Mouse (Mus musculus) CH12.LX (cell line): Measurements from ENCODE around the gene Adamts16. TPM values are rescaled to one million over a fixed set of nuclear protein-coding genes. Genes with fewer than 3 reads are reported as not detected.

Experiments
- DNase-seq: peaks from one replicate; pipeline ENCODE4 v3.0.0-alpha.2; 2013; ENCODE audit errors: extremely low read depth
- H3K27ac ChIP-seq: 2 replicates; pipeline ENCODE4 v1.5.1; 2012; ENCODE audit warnings: low read depth, mild to moderate bottlenecking, control low read depth, moderate library complexity; ENCODE audit not compliant: insufficient read depth
- H3K27me3 ChIP-seq: replicated peaks from 2 replicates; pipeline ENCODE3; 2012; ENCODE audit warnings: inconsistent platforms
- H3K36me3 ChIP-seq, 2 experiments: replicated peaks in 1 of 2; 2 replicates each; pipeline versions ENCODE3 to v1.6.1; 2012; ENCODE audit warnings: inconsistent platforms in 1 of 2, low read length in 1 of 2, mild to moderate bottlenecking in 1 of 2, mixed read lengths in 1 of 2, moderate library complexity in 1 of 2; ENCODE audit not compliant: control insufficient read depth in 1 of 2, insufficient read depth in 1 of 2
- H3K4me1 ChIP-seq, 2 experiments: 2 replicates each; pipeline ENCODE4 v1.6.1; 2012; ENCODE audit warnings: inconsistent platforms in 1 of 2, moderate library complexity in 1 of 2; ENCODE audit not compliant: insufficient read depth in 2 of 2, control insufficient read depth in 1 of 2
- H3K4me2 ChIP-seq: 2 replicates; pipeline ENCODE4 v1.6.1; 2012; ENCODE audit warnings: low read depth, mild to moderate bottlenecking, control low read depth; ENCODE audit not compliant: poor library complexity, insufficient read depth, severe bottlenecking
- H3K4me3 ChIP-seq, 3 experiments: fragments of 150-350 bp in 1 of 3; sonication (generic) in 1 of 3; replicated peaks in 1 of 3; 2 replicates each; pipeline versions ENCODE3 to v1.5.1; 2011 to 2012; ENCODE audit warnings: low read depth in 2 of 3, low read length in 2 of 3, mild to moderate bottlenecking in 2 of 3, moderate library complexity in 2 of 3, control low read depth in 1 of 3, improper control_type of control experiment in 1 of 3, inconsistent platforms in 1 of 3, mixed read lengths in 1 of 3; ENCODE audit not compliant: poor library complexity in 1 of 3
- H3K79me2 ChIP-seq: replicated peaks from 2 replicates; pipeline ENCODE4 v1.6.1; 2012; ENCODE audit warnings: mild to moderate bottlenecking, moderate library complexity; ENCODE audit not compliant: control insufficient read depth, poor library complexity, insufficient read depth, severe bottlenecking; ENCODE audit errors: extremely low read depth
- H3K9ac ChIP-seq: 2 replicates; pipeline ENCODE4 v1.6.1; 2012; ENCODE audit warnings: low read depth, mild to moderate bottlenecking, control low read depth, moderate library complexity; ENCODE audit not compliant: insufficient read depth
- H3K9me3 ChIP-seq: replicated peaks from 2 replicates; pipeline ENCODE3; 2012; ENCODE audit warnings: low read length, inconsistent platforms, mixed read lengths
- CHD2 ChIP-seq: IDR thresholded peaks from 2 replicates; pipeline ENCODE4 v1.6.1; 2011; ENCODE audit warnings: low read length, improper control_type of control experiment
- E2F4 ChIP-seq: IDR thresholded peaks from 2 replicates; pipeline ENCODE4 v1.6.1; 2011; ENCODE audit warnings: low read depth, low read length, improper control_type of control experiment; ENCODE audit not compliant: insufficient replicate concordance
- EP300 ChIP-seq: IDR thresholded peaks from 2 replicates; pipeline ENCODE4 v1.6.1; 2011; ENCODE audit warnings: low read length, improper control_type of control experiment
- ETS1 ChIP-seq: conservative IDR thresholded peaks from 2 replicates; pipeline ENCODE4 v1.6.1; 2012; ENCODE audit warnings: low read depth, mild to moderate bottlenecking, inconsistent platforms, low read length, improper control_type of control experiment, moderate library complexity
- JUND ChIP-seq: conservative IDR thresholded peaks from 2 replicates; pipeline ENCODE4 v1.6.1; 2011; ENCODE audit warnings: low read depth, low read length, improper control_type of control experiment
- KAT2A ChIP-seq: IDR thresholded peaks from 2 replicates; pipeline ENCODE4 v1.6.1; 2012; ENCODE audit warnings: low read length, improper control_type of control experiment, inconsistent platforms; ENCODE audit not compliant: insufficient replicate concordance
- MAFK ChIP-seq: IDR thresholded peaks from 2 replicates; pipeline ENCODE4 v1.6.1; 2011; ENCODE audit warnings: low read length, improper control_type of control experiment; ENCODE audit not compliant: insufficient replicate concordance
- MXI1 ChIP-seq: IDR thresholded peaks from 2 replicates; pipeline ENCODE4 v1.6.1; 2011; ENCODE audit warnings: mild to moderate bottlenecking, low read depth, low read length, improper control_type of control experiment
- NRF1 ChIP-seq: IDR thresholded peaks from 2 replicates; pipeline ENCODE4 v1.6.1; 2014; ENCODE audit warnings: low read depth, mild to moderate bottlenecking, inconsistent platforms, low read length, improper control_type of control experiment, moderate library complexity
- PAX5 ChIP-seq: IDR thresholded peaks from 2 replicates; pipeline ENCODE4 v1.6.1; 2012; ENCODE audit warnings: low read length, inconsistent platforms, mixed read lengths
- POLR2A ChIP-seq: IDR thresholded peaks from 2 replicates; pipeline ENCODE4 v1.6.1; 2011; ENCODE audit warnings: low read depth, mild to moderate bottlenecking, improper control_type of control experiment, low read length
- POLR2AphosphoS2 ChIP-seq: IDR thresholded peaks from 2 replicates; pipeline ENCODE4 v1.6.1; 2011; ENCODE audit warnings: low read depth, low read length, improper control_type of control experiment
- RAD21 ChIP-seq: IDR thresholded peaks from 2 replicates; pipeline ENCODE4 v1.6.1; 2011; ENCODE audit warnings: low read depth, mild to moderate bottlenecking, low read length, improper control_type of control experiment, moderate library complexity
- SMC3 ChIP-seq: IDR thresholded peaks from 2 replicates; pipeline ENCODE4 v1.6.1; 2011; ENCODE audit warnings: low read depth, low read length, improper control_type of control experiment
- UBTF ChIP-seq: IDR thresholded peaks from 2 replicates; pipeline ENCODE4 v1.6.1; 2012; ENCODE audit warnings: low read depth, mild to moderate bottlenecking, inconsistent platforms, low read length, improper control_type of control experiment, moderate library complexity
- USF1 ChIP-seq: IDR thresholded peaks from 2 replicates; pipeline ENCODE4 v1.6.1; 2014; ENCODE audit warnings: low read depth, mild to moderate bottlenecking, inconsistent platforms, low read length, improper control_type of control experiment
- USF2 ChIP-seq: conservative IDR thresholded peaks from 2 replicates; pipeline ENCODE4 v1.6.1; 2011; ENCODE audit warnings: low read depth, low read length, improper control_type of control experiment
- ZKSCAN1 ChIP-seq: IDR thresholded peaks from 2 replicates; pipeline ENCODE4 v1.6.1; 2012; ENCODE audit warnings: low read depth, inconsistent platforms, low read length, improper control_type of control experiment, borderline replicate concordance
- dilution Hi-C: fragments of 300-500 bp; cut with MboI; formaldehyde crosslinking; loops from 2 replicates; pipeline ENCODE4 v1.14.3; 2020; ENCODE audit warnings: low sequenced_read_pairs; ENCODE audit not compliant: extremely low pct_unique_long_range_greater_than_20kb, extremely low pct_ligation_motif_present
- in situ Hi-C: fragments of 300-500 bp; cut with MboI; formaldehyde crosslinking; loops from 3 replicates; pipeline ENCODE4 v1.14.3; 2019; ENCODE audit warnings: low sequenced_read_pairs, low pct_ligation_motif_present, low pct_unique_long_range_greater_than_20kb, mixed read lengths
- polyA plus RNA-seq: library from polyadenylated mRNA; unstranded; fragments of >175 nt; gene quantifications from 2 replicates; pipeline ENCODE4 v1.2.1, GENCODE M21; 2012; ENCODE audit warnings: low read depth; ENCODE audit not compliant: insufficient read length
- total RNA-seq, 2 experiments: library from RNA; depleted of rRNA; stranded (reverse); fragments of 300-350 nt in 1 of 2; fragments of >200 nt in 1 of 2; gene quantifications; 2 replicates each; pipeline ENCODE4 v1.2.3; 2012 to 2014

Adamts16 gene
- total and polyA plus RNA-seq, 3 experiments, result not detected

GRCm38 (mm10) chr13:70794074-70794572, 47.5 kb downstream of the Adamts16 start:
- Histone ChIP-seq H3K27ac (no peak overlapping the region), H3K36me3 (no peaks in the 10 kb centered on the region), H3K9me3 (no peaks in the 10 kb centered on the region), H3K27me3 (no peaks in the 10 kb centered on the region), H3K4me3 (no peak overlapping the region), H3K79me2 (no peaks in the 10 kb centered on the region)
- in situ Hi-C loops, result no loop called here
- DNase-seq, result no peak
- TF ChIP-seq KAT2A, result no peak
- TF ChIP-seq, all 38 proteins: peak for 0
- H3K9ac ChIP-seq, result no peak overlapping the region
- H3K4me1 ChIP-seq, result no peaks in the 10 kb centered on the region
- H3K4me2 ChIP-seq, result no peak overlapping the region
- dilution Hi-C loops, result no loop called here

GRCm38 (mm10) chr13:70793660-70794059, 48.0 kb downstream of the Adamts16 start:
- Histone ChIP-seq H3K4me3 (no peak overlapping the region), H3K4me1 (no peaks in the 10 kb centered on the region), H3K36me3 (no peaks in the 10 kb centered on the region), H3K9ac (no peak overlapping the region), H3K27ac (no peak overlapping the region), H3K27me3 (no peaks in the 10 kb centered on the region), H3K79me2 (no peaks in the 10 kb centered on the region), H3K9me3 (no peaks in the 10 kb centered on the region), H3K4me2 (no peak overlapping the region)
- in situ Hi-C loops, result no loop called here
- TF ChIP-seq RAD21 (no peak), POLR2A (no peak), POLR2AphosphoS2 (no peak), JUND (no peak), ZKSCAN1 (no peak)
- dilution Hi-C loops, result no loop called here
- DNase-seq, result no peak

DNA sequence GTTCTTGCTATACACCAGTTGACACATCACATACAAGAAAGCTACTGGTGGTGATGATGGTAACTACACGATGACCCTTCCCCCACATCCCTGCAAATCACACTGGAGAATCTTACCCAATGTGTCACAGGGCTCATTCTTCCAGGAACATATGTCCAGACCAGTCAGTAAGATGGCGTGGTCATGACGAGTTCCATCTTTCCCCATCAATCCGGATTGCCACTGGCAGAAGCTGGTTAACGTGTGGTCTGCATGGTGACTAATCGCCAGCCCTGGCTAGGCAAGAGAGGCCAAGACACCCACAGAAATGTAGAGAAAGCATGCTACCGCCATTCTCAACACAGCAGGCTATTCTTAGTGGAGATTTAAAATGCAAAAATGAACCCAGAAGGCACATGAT, 48.7 kb downstream of the Adamts16 start:
- DNase-seq, result no peak
- H3K36me3 ChIP-seq, result no peaks in the 10 kb centered on the region
- no peak overlapping the region for H3K9ac ChIP-seq
- no peak overlapping the region for H3K4me3 ChIP-seq
- TF ChIP-seq POLR2A, result no peak
- TF ChIP-seq CHD2, result no peak
- no peak for TF ChIP-seq JUND
- no peak overlapping the region for H3K4me2 ChIP-seq
- H3K4me1 ChIP-seq, result no peaks in the 10 kb centered on the region
- dilution Hi-C loops (no loop called here), in situ Hi-C loops (no loop called here)
- no peaks in the 10 kb centered on the region for H3K27me3 ChIP-seq
- H3K27ac ChIP-seq, result no peak overlapping the region
- no peaks in the 10 kb centered on the region for H3K9me3 ChIP-seq
- no peaks in the 10 kb centered on the region for H3K79me2 ChIP-seq

GRCm38 (mm10) chr13:70789806-70790205, 51.8 kb downstream of the Adamts16 start:
- in situ Hi-C loops (no loop called here), dilution Hi-C loops (no loop called here)
- H3K9me3 ChIP-seq, result no peaks in the 10 kb centered on the region
- no peaks in the 10 kb centered on the region for H3K27me3 ChIP-seq
- H3K4me3 ChIP-seq, result no peak overlapping the region
- no peaks in the 10 kb centered on the region for H3K36me3 ChIP-seq
- no peak overlapping the region for H3K27ac ChIP-seq
- no peaks in the 10 kb centered on the region for H3K4me1 ChIP-seq
- DNase-seq, result no peak
- no peaks in the 10 kb centered on the region for H3K79me2 ChIP-seq
- TF ChIP-seq MXI1 (no peak), E2F4 (no peak), UBTF (no peak), MAFK (no peak), EP300 (no peak), PAX5 (no peak), USF1 (no peak), NRF1 (no peak), SMC3 (no peak), USF2 (no peak), ETS1 (no peak), CHD2 (no peak)
- TF ChIP-seq, all 38 proteins: peak for 0
- Histone ChIP-seq H3K9ac (no peak overlapping the region), H3K4me2 (no peak overlapping the region)
